26 mouse cellular contexts compared by ENCODE assay signal in genomic region chr4:110217553-110217952, GRCm38 (mm10).
DNase-seq lines count a peak whose midpoint lies in the region; ATAC-seq lines count a peak whose summit lies in the region.
"Had no signal": no experiment of that assay in that cellular context is flagged by ENCODE, and none has a peak within 500 bp of the region (broad histone marks: within the 10 kb centered on the region; RNA-seq: fewer than 3 reads in every experiment).

No protein-coding gene starts in this region.

- H3K4me2 ChIP-seq in hindbrain, embryonic 13.5 days: no peak overlapping the region
- no peak overlapping the region for H3K4me2 ChIP-seq in limb, embryonic 12.5 days
- H3K4me2 ChIP-seq in embryonic facial prominence, embryonic 15.5 days (replicated peaks): no peak overlapping the region
- H3K4me2 ChIP-seq: embryonic facial prominence, embryonic 12.5 days; forebrain, embryonic 13.5 days; heart, embryonic 13.5 days; hindbrain, embryonic 12.5 days had no signal

- DNase-seq in hindbrain, embryonic 10.5 days (ENCODE audit: low spot score): no peak
- DNase-seq in limb, embryonic 10.5 days (ENCODE audit: low spot score): no peak
- peak; percentile 9 to 28 for DNase-seq in thymus, postnatal 10 days (ENCODE audit: low spot score in 2 of 2)
- no peak for DNase-seq in thymus, adult 18-20 months
- DNase-seq: adrenal gland, postnatal 10 days; adrenal gland, postnatal 36 days; B cell, adult 2 months; cerebellum, postnatal 14 days; gastrocnemius, postnatal 10 days; gastrocnemius, postnatal 36 days; heart, adult 2 months; heart, postnatal 14 days; heart, postnatal 4 days had no signal

- H3K4me3 ChIP-seq in hindbrain, embryonic 13.5 days: no peak overlapping the region
- H3K4me3 ChIP-seq in hindbrain, embryonic 10.5 days: no peak overlapping the region
- H3K4me3 ChIP-seq in limb, embryonic 12.5 days (replicated peaks): no peak overlapping the region
- no peak overlapping the region for H3K4me3 ChIP-seq in limb, embryonic 10.5 days
- H3K4me3 ChIP-seq in embryonic facial prominence, embryonic 15.5 days (replicated peaks): no peak overlapping the region
- H3K4me3 ChIP-seq: embryonic facial prominence, embryonic 12.5 days; forebrain, embryonic 10.5 days; forebrain, embryonic 13.5 days; heart, adult 2 months; heart, embryonic 10.5 days; heart, embryonic 13.5 days; hindbrain, embryonic 12.5 days had no signal

- peaks cover 47% of the 10 kb centered on the region for H3K36me3 ChIP-seq in hindbrain, embryonic 13.5 days
- peaks cover 76% of the 10 kb centered on the region for H3K36me3 ChIP-seq in hindbrain, embryonic 10.5 days
- H3K36me3 ChIP-seq in limb, embryonic 12.5 days: no peaks in the 10 kb centered on the region
- H3K36me3 ChIP-seq in limb, embryonic 10.5 days: no peaks in the 10 kb centered on the region
- no peaks in the 10 kb centered on the region for H3K36me3 ChIP-seq in embryonic facial prominence, embryonic 15.5 days
- H3K36me3 ChIP-seq: embryonic facial prominence, embryonic 12.5 days; forebrain, embryonic 10.5 days; G1E; heart, embryonic 10.5 days; heart, embryonic 13.5 days had no signal

- peaks cover 29% of the 10 kb centered on the region for H3K4me1 ChIP-seq in hindbrain, embryonic 13.5 days (replicated peaks)
- H3K4me1 ChIP-seq in hindbrain, embryonic 10.5 days (replicated peaks): peaks cover 17% of the 10 kb centered on the region
- H3K4me1 ChIP-seq in limb, embryonic 12.5 days (replicated peaks): peaks cover 3% of the 10 kb centered on the region
- 0 out of 2 replicates have a peak, but pooled peaks cover 2% of the 10 kb centered on the region for H3K4me1 ChIP-seq in limb, embryonic 10.5 days
- no peaks in the 10 kb centered on the region for H3K4me1 ChIP-seq in embryonic facial prominence, embryonic 15.5 days
- H3K4me1 ChIP-seq: embryonic facial prominence, embryonic 12.5 days had no signal

- peak overlapping the region; percentile 40; the same call in 1 of the 2 replicates for H3K27ac ChIP-seq in hindbrain, embryonic 13.5 days
- no peak overlapping the region for H3K27ac ChIP-seq in hindbrain, embryonic 10.5 days
- H3K27ac ChIP-seq in limb, embryonic 12.5 days: no peak overlapping the region
- H3K27ac ChIP-seq in limb, embryonic 10.5 days: no peak overlapping the region
- no peak overlapping the region for H3K27ac ChIP-seq in embryonic facial prominence, embryonic 15.5 days (replicated peaks)
- H3K27ac ChIP-seq: embryonic facial prominence, embryonic 12.5 days; forebrain, embryonic 10.5 days; forebrain, embryonic 13.5 days; heart, adult 2 months; heart, embryonic 10.5 days; heart, embryonic 13.5 days; hindbrain, embryonic 12.5 days had no signal

- no peak overlapping the region for H3K9ac ChIP-seq in hindbrain, embryonic 13.5 days
- H3K9ac ChIP-seq in limb, embryonic 12.5 days (replicated peaks): no peak overlapping the region
- H3K9ac ChIP-seq in embryonic facial prominence, embryonic 15.5 days: no peak overlapping the region
- H3K9ac ChIP-seq: embryonic facial prominence, embryonic 12.5 days; forebrain, embryonic 13.5 days; heart, embryonic 13.5 days; hindbrain, embryonic 12.5 days had no signal

- ATAC-seq in hindbrain, embryonic 13.5 days (ENCODE audit: low FRiP score): no peak
- peak; percentile 38; the same call in 1 of the 2 replicates for ATAC-seq in limb, embryonic 12.5 days (ENCODE audit: insufficient number of reproducible peaks, insufficient read depth, low FRiP score, low TSS enrichment, low read depth)
- ATAC-seq in embryonic facial prominence, embryonic 15.5 days (ENCODE audit: insufficient number of reproducible peaks, low FRiP score, low TSS enrichment, low read depth): peak; percentile 45; the same call in 1 of the 2 replicates
- ATAC-seq: forebrain, embryonic 13.5 days; forebrain, embryonic 16.5 days; hindbrain, embryonic 16.5 days; Patski had no signal

- no peaks in the 10 kb centered on the region for H3K9me3 ChIP-seq in hindbrain, embryonic 13.5 days
- H3K9me3 ChIP-seq in hindbrain, embryonic 10.5 days: no peaks in the 10 kb centered on the region
- H3K9me3 ChIP-seq in limb, embryonic 12.5 days: no peaks in the 10 kb centered on the region
- no peaks in the 10 kb centered on the region for H3K9me3 ChIP-seq in limb, embryonic 10.5 days (replicated peaks)
- H3K9me3 ChIP-seq in embryonic facial prominence, embryonic 15.5 days (replicated peaks): no peaks in the 10 kb centered on the region
- H3K9me3 ChIP-seq: embryonic facial prominence, embryonic 12.5 days; forebrain, embryonic 10.5 days; forebrain, embryonic 13.5 days; heart, embryonic 10.5 days; heart, embryonic 13.5 days; hindbrain, embryonic 12.5 days had no signal

- WGBS in hindbrain, embryonic 13.5 days: 52% methylated on average over 3 of the region's 3 CpGs
- 53% methylated on average over 3 of the region's 3 CpGs for WGBS in hindbrain, embryonic 10.5 days
- 44% methylated on average over 3 of the region's 3 CpGs for WGBS in limb, embryonic 12.5 days
- WGBS in limb, embryonic 10.5 days: 65% methylated on average over 3 of the region's 3 CpGs
- 40% methylated on average over 3 of the region's 3 CpGs for WGBS in embryonic facial prominence, embryonic 15.5 days

- no peaks in the 10 kb centered on the region for H3K27me3 ChIP-seq in hindbrain, embryonic 13.5 days
- H3K27me3 ChIP-seq in hindbrain, embryonic 10.5 days (ENCODE audit: insufficient read depth, poor library complexity, severe bottlenecking): no peaks in the 10 kb centered on the region
- H3K27me3 ChIP-seq in limb, embryonic 12.5 days: no peaks in the 10 kb centered on the region
- H3K27me3 ChIP-seq in limb, embryonic 10.5 days (ENCODE audit: low read depth, poor library complexity, severe bottlenecking): no peaks in the 10 kb centered on the region
- no peaks in the 10 kb centered on the region for H3K27me3 ChIP-seq in embryonic facial prominence, embryonic 15.5 days
- H3K27me3 ChIP-seq: embryonic facial prominence, embryonic 12.5 days; forebrain, embryonic 13.5 days; heart, embryonic 13.5 days; hindbrain, embryonic 12.5 days; Patski had no signal

Comparison
In these comparisons a context has a peak if more than half of its experiments do, and no peak if none do; other contexts are left out.
1. DNase-seq: peak in thymus, postnatal 10 days (2 of 2); none in hindbrain, embryonic 10.5 days (single experiment), limb, embryonic 10.5 days (single experiment) and thymus, adult 18-20 months (0 of 2).